Mouse (Mus musculus): Measurements from ENCODE around the gene Tnnt3. TPM values are rescaled to one million over a fixed set of nuclear protein-coding genes. Genes with fewer than 3 reads are reported as not detected.
A peak's percentile ranks its signal among the peaks of the same experiment; 100 is the strongest.

The Tnnt3 gene
- polyA plus RNA-seq, 2 experiments: 114 to 183 TPM

- no peak for TF ChIP-seq POLR2A (IDR thresholded peaks at IDR 0.05; ENCODE audit: borderline replicate concordance, extremely low read depth, insufficient read depth, insufficient read length)
- DNase-seq (ENCODE audit: low spot score) (no peak), ATAC-seq (ENCODE audit: low FRiP score, low read depth) (peak; percentile 18; the same call in 1 of the 2 replicates)
- H3K4me3 ChIP-seq (replicated peaks; ENCODE audit: low read length): peak overlapping the region; percentile 16
- no peaks in the 10 kb centered on the region for H3K9me3 ChIP-seq (ENCODE audit: control insufficient read depth, low read length)
- peak overlapping the region; percentile 44 for H3K4me2 ChIP-seq (replicated peaks; ENCODE audit: low read depth, low read length, severe bottlenecking)
- H3K27ac ChIP-seq (replicated peaks; ENCODE audit: low read depth, low read length): peak overlapping the region; percentile 83
- no peaks in the 10 kb centered on the region for H3K36me3 ChIP-seq (ENCODE audit: control insufficient read depth, insufficient read depth, low read length)
- peaks cover 43% of the 10 kb centered on the region for H3K4me1 ChIP-seq (ENCODE audit: control insufficient read depth, insufficient read depth, low read length)
- H3K27me3 ChIP-seq (ENCODE audit: control insufficient read depth, insufficient read depth, low read length): no peaks in the 10 kb centered on the region
- H3K9ac ChIP-seq (ENCODE audit: low read depth, low read length, severe bottlenecking): peak overlapping the region; percentile 57
- WGBS: 23% methylated on average over 6 of the region's 6 CpGs
Measured at GRCm38 (mm10) chr7:142471414-142471861, 27.2 kb upstream of the Tnnt3 start.

GRCm38 (mm10) chr7:142471884-142472570 lies 26.6 kb upstream of the Tnnt3 start:
- Histone ChIP-seq H3K27ac (replicated peaks; ENCODE audit: low read depth, low read length) (peak overlapping the region; percentile 83), H3K9me3 (ENCODE audit: control insufficient read depth, low read length) (no peaks in the 10 kb centered on the region), H3K36me3 (ENCODE audit: control insufficient read depth, insufficient read depth, low read length) (no peaks in the 10 kb centered on the region), H3K27me3 (ENCODE audit: control insufficient read depth, insufficient read depth, low read length) (no peaks in the 10 kb centered on the region), H3K4me3 (replicated peaks; ENCODE audit: low read length) (peak overlapping the region; percentile 16), H3K9ac (ENCODE audit: low read depth, low read length, severe bottlenecking) (peak overlapping the region; percentile 57), H3K4me1 (ENCODE audit: control insufficient read depth, insufficient read depth, low read length) (peaks cover 43% of the 10 kb centered on the region), H3K4me2 (replicated peaks; ENCODE audit: low read depth, low read length, severe bottlenecking) (peak overlapping the region; percentile 44)
- 35% methylated on average over 11 of the region's 15 CpGs for WGBS
- no peak for DNase-seq (ENCODE audit: low spot score)
- ATAC-seq (ENCODE audit: low FRiP score, low read depth): no peak
- TF ChIP-seq POLR2A (IDR thresholded peaks at IDR 0.05; ENCODE audit: borderline replicate concordance, extremely low read depth, insufficient read depth, insufficient read length): no peak

- no peak for TF ChIP-seq POLR2A (IDR thresholded peaks at IDR 0.05; ENCODE audit: borderline replicate concordance, extremely low read depth, insufficient read depth, insufficient read length)
- H3K4me3 ChIP-seq (replicated peaks; ENCODE audit: low read length): 0 out of 2 replicates have a peak overlapping the region, but pooled peaks have one; percentile 10
- H3K4me1 ChIP-seq (ENCODE audit: control insufficient read depth, insufficient read depth, low read length): peaks cover 43% of the 10 kb centered on the region
- ATAC-seq (ENCODE audit: low FRiP score, low read depth) (no peak), DNase-seq (ENCODE audit: low spot score) (no peak)
- H3K27ac ChIP-seq (replicated peaks; ENCODE audit: low read depth, low read length): 0 out of 2 replicates have a peak overlapping the region, but pooled peaks have one; percentile 13
- H3K9ac ChIP-seq (ENCODE audit: low read depth, low read length, severe bottlenecking): no peak overlapping the region
- WGBS: 92% methylated on average over 4 of the region's 4 CpGs
- no peaks in the 10 kb centered on the region for H3K9me3 ChIP-seq (ENCODE audit: control insufficient read depth, low read length)
- no peaks in the 10 kb centered on the region for H3K36me3 ChIP-seq (ENCODE audit: control insufficient read depth, insufficient read depth, low read length)
- H3K4me2 ChIP-seq (replicated peaks; ENCODE audit: low read depth, low read length, severe bottlenecking): peak overlapping the region; percentile 44
- no peaks in the 10 kb centered on the region for H3K27me3 ChIP-seq (ENCODE audit: control insufficient read depth, insufficient read depth, low read length)
Measured at GRCm38 (mm10) chr7:142472936-142473335, 25.7 kb upstream of the Tnnt3 start.

- ATAC-seq (ENCODE audit: low FRiP score, low read depth) (no peak), DNase-seq (ENCODE audit: low spot score) (no peak)
- Histone ChIP-seq H3K27me3 (ENCODE audit: control insufficient read depth, insufficient read depth, low read length) (no peaks in the 10 kb centered on the region), H3K4me1 (ENCODE audit: control insufficient read depth, insufficient read depth, low read length) (peaks cover 43% of the 10 kb centered on the region), H3K9me3 (ENCODE audit: control insufficient read depth, low read length) (no peaks in the 10 kb centered on the region), H3K4me3 (replicated peaks; ENCODE audit: low read length) (no peak overlapping the region), H3K27ac (replicated peaks; ENCODE audit: low read depth, low read length) (0 out of 2 replicates have a peak overlapping the region, but pooled peaks have one; percentile 2), H3K36me3 (ENCODE audit: control insufficient read depth, insufficient read depth, low read length) (no peaks in the 10 kb centered on the region), H3K9ac (ENCODE audit: low read depth, low read length, severe bottlenecking) (no peak overlapping the region), H3K4me2 (replicated peaks; ENCODE audit: low read depth, low read length, severe bottlenecking) (0 out of 2 replicates have a peak overlapping the region, but pooled peaks have one; percentile 44)
- TF ChIP-seq POLR2A (IDR thresholded peaks at IDR 0.05; ENCODE audit: borderline replicate concordance, extremely low read depth, insufficient read depth, insufficient read length): no peak
- 92% methylated on average over 2 of the region's 2 CpGs for WGBS
Measured at GRCm38 (mm10) chr7:142473476-142473875, 25.2 kb upstream of the Tnnt3 start.

- no peak overlapping the region for H3K4me3 ChIP-seq (replicated peaks; ENCODE audit: low read length)
- no peak for TF ChIP-seq POLR2A (IDR thresholded peaks at IDR 0.05; ENCODE audit: borderline replicate concordance, extremely low read depth, insufficient read depth, insufficient read length)
- H3K9ac ChIP-seq (ENCODE audit: low read depth, low read length, severe bottlenecking): peak overlapping the region; percentile 18; the same call in 1 of the 2 replicates
- no peaks in the 10 kb centered on the region for H3K27me3 ChIP-seq (ENCODE audit: control insufficient read depth, insufficient read depth, low read length)
- H3K36me3 ChIP-seq (ENCODE audit: control insufficient read depth, insufficient read depth, low read length): no peaks in the 10 kb centered on the region
- no peaks in the 10 kb centered on the region for H3K9me3 ChIP-seq (ENCODE audit: control insufficient read depth, low read length)
- peak overlapping the region; percentile 14; the same call in 1 of the 2 replicates for H3K4me2 ChIP-seq (replicated peaks; ENCODE audit: low read depth, low read length, severe bottlenecking)
- DNase-seq (ENCODE audit: low spot score) (no peak), ATAC-seq (ENCODE audit: low FRiP score, low read depth) (no peak)
- H3K4me1 ChIP-seq (ENCODE audit: control insufficient read depth, insufficient read depth, low read length): peaks cover 43% of the 10 kb centered on the region
- 0 out of 2 replicates have a peak overlapping the region, but pooled peaks have one; percentile 13 for H3K27ac ChIP-seq (replicated peaks; ENCODE audit: low read depth, low read length)
- 66% methylated on average over 12 of the region's 14 CpGs for WGBS
Measured at GRCm38 (mm10) chr7:142474799-142475198, 23.8 kb upstream of the Tnnt3 start.

Data from limb, embryonic 14.5 days (tissue).